Mouse (Mus musculus): ENCODE results near the gene Ppt2. TPM values are rescaled to one million over a fixed set of nuclear protein-coding genes. Genes with fewer than 3 reads are reported as not detected.

Ppt2 gene
- 10 to 100 TPM; 47.9 to 49.3 TPM for total RNA-seq (2021)
- long read RNA-seq, transcript Ppt2-209 (9 exons, 1,710 nt) = major isoform, 6 of 14 reads
- long read RNA-seq, partial matches to known transcripts = 1 of 14 reads
- long read RNA-seq, other reads (novel, unspliced or antisense) = 7 of 14 reads

DNA sequence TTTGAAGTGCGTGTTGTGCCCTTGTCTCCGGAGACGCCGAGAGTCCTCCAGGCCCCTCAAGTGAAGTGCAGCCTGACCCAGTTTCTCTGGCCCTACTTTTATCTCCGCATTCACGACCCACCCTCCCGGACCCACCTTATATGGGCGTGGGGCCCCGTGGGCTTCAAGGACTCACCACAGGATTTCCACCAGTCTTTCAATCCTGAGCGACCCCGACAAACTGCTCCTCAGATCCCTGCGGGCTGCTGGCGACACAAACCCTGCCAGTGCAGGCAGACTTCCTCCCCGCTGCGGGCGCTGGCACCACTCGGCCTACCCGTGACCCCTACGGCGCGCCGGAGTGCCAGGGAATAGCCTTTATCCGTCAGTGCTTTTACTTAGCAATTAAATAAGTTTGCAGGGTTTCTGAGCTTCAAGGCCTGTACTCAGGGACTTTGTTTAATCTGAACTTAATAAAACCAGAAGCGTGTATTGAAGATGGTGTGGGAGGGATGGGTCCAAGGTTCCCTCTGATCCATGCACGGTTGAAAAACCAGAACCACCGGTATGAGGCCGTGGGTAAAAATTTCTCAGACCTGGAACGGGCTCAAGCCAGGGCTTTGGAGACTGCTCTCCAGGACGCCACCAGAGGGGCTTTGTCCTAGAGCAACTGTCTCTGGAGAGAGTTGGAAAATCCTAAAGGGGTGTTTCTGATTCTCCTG lies at the start of gene Ppt2:
Ppt2 (minus strand) TSS at position 568 of the 701 bp plus-strand sequence.
- DNase-seq (ENCODE audit: low spot score in 2 of 2) = peak in 1 of 2 experiments; percentile 49

DNA sequence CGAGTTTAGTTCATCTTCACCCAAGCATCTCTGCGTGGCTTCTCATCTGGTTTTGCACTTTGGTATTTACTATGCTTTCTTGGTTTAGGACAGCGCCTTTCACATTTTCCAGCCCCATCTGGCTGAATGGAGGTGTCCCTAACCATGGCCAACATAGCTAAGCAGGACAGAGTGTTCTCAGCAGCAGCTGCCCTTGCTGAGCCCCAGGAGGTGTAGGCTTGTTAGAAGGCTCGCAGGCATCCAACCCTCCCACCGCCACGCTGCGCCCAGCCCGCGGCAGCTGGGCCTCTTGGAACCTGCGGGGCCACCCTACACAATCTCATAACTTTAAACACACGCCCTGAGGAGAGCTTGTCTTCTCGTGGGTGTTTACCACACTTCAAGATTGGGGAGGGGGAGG lies 48.4 kb upstream of the Ppt2 start:
- DNase-seq (ENCODE audit: low spot score in 2 of 2) = no peak

DNA sequence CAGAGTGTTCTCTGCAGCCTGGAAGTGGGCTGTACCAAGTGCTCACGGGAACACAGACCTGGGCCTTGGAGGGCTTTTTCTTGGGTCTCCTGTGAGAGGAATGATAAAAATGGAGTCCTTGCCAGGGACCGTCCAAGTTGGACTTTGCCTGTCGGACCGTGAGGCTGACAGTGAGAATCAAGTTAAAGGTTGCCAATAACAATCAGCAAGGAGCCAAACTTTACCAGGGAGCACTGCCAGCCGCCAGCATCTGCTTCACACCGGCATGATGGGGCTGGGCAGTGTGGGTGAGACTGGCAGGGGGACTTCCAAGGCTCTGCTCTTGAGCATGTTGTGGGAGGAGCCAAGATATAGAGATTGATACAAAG lies 47.8 kb upstream of the Ppt2 start:
- DNase-seq (ENCODE audit: low spot score in 2 of 2) = no peak

DNA sequence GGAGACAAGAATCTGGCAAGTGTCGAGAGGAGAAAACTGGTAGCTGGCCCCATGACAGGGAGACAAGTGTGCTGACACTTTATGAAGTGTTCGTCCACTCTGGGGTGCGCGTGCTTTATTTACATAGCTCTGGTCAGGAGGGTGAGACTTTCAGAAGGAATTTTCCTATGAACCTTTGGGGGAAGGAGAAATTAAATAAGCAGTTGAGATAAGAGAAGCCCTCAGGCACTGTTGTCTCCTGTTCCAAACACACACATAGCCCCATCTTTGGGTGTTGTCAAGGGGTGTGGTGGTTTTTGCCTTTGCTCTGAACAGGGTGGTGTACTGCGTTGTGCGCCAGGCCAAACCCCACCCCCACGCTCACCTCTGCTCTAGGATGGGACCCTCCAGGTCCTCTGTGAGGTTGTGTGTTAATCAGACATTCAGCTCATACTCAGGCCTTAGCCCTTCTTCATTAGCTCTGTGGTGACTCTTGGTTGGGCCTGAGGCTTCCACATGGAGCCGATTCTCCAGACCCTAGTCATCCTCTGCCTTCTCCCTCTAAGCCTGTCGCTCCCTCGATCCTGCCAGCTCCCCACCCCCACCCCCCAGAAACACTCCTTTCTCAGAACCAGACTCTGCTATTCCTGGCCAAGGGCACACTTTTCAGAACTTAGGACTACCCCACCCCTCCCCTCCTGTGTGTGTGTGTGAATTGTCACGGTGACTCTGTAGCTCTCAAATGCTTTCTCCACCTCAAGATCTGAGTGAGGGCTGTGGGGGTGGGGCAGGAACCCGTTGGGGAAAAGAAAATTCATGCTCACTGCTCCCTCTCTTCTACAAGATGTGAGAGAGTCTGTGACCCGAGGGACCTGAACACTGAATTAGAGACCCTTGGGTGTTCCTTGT lies 47.1 kb upstream of the Ppt2 start:
- DNase-seq (ENCODE audit: low spot score in 2 of 2) = no peak

DNA sequence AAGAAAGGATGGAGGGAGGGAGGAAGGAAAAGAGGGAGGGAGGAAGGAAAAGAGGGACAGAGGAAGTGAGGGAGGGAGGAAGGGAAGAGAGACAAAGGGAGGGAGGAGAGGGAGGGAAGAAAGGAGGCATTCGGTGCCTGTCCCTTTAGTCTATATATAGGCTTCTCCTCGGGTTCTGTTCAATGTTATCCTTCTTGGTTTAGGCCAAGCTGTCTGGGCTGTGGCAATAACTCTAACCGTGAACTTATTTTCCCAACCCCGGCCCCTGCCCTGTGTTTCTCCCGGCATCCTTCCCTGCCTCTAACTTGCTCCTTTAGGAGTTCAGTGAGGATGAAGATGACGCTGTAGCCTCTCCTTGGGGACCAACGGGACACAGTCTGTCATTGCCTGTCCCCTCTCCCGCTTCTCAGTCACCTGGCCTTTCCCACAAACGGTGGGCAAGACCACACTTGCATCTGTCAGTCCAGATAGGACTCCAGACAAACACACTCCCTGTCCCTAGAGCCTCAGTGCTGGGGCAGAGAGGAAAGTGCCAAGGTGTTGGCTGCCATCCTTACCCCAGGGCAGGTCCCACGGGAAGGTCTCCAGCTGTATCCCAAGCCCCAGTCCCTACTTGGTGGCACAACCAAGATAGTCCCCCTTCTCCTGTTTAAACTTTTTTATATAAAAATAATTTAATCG lies 46.4 kb upstream of the Ppt2 start:
- DNase-seq (ENCODE audit: low spot score in 2 of 2) = no peak

DNA sequence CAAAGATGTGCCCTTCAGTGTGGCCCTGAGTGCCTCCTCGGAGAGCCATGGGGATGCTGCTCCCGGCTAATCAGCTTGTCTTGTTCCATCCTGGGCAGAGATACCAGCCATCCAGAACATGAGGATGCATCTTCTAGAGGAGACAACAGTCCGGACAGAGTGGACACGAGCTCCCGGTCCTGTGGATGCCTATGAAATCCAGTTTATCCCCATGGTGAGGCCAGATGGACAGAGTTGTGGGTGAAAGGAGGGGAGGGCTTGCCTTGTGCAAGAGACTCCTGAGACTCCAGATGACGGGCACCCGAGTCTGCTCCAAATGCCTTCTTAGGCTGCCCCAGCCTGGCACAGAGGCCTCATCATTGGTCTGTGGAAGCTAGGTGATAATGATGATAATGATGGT lies 44.8 kb upstream of the Ppt2 start:
- no peak for DNase-seq (ENCODE audit: low spot score in 2 of 2)

DNA sequence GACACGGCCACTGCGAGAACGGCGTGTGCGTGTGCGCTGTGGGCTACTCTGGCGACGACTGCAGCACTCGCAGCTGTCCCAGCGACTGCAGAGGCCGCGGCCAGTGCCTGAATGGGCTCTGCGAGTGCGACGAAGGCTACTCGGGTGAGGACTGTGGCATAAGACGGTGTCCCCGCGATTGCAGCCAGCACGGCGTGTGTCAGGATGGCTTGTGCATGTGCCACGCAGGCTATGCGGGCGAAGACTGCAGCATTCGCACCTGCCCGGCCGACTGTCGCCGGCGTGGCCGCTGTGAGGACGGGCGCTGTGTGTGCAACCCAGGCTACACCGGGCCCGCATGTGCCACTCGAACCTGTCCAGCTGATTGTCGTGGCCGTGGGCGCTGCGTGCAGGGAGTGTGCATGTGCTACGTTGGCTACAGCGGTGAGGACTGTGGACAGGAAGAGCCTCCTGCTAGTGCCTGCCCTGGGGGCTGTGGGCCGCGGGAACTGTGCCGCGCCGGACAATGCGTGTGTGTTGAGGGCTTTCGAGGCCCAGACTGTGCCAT lies 44.0 kb upstream of the Ppt2 start:
- no peak for DNase-seq (ENCODE audit: low spot score in 2 of 2)

DNA sequence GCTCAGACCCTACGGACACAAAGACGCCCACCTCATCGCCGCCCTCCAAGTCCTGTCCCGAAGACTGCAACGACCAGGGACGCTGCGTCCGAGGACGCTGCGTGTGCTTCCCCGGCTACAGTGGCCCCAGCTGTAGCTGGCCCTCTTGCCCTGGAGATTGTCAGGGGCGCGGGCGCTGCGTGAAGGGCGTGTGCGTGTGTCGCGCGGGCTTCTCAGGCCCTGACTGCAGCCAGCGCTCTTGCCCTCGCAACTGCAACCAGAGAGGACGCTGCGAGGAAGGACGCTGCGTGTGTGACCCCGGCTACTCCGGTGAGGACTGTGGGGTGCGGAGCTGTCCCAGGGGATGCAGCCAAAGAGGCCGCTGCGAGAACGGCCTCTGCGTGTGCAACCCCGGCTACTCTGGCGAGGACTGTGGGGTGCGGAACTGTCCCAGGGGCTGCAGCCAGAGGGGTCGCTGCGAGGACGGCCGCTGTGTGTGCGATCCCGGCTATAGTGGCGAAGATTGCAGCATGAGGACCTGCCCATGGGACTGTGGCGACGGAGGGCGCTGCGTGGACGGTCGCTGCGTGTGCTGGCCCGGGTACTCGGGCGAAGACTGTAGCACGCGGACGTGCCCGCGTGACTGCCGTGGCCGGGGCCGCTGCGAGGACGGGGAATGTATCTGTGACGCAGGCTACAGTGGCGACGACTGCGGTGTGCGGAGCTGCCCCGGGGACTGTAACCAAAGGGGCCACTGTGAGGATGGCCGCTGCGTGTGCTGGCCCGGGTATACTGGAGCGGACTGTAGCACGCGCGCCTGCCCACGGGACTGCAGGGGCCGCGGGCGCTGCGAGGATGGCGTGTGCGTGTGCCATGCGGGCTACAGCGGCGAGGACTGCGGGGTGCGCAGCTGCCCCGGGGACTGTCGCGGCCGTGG lies 43.1 kb upstream of the Ppt2 start:
- no peak for DNase-seq (ENCODE audit: low spot score in 2 of 2)

DNA sequence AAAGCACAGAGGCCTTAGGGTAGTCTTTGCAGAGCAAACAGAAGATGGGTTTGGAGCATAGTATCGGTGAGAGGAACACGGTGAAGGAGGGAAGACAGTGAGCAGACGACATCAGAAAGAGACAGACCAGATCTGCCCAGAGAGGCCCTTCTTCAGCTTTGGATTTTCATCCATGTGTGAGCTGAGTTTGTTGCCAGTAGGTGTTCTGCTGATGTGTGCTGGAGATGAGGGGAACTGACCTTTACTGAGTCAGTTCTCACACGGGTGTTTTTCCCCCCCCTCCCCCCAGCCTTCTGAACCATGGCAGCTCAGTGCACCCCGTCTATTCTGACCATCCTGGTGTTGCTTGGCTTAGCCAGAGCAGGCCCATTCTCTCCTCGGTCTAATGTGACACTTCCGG lies 41.9 kb upstream of the Ppt2 start, which contains the start of gene Tnxb:
Tnxb (plus strand) TSS at position 301 of the 400 bp plus-strand sequence.
- DNase-seq (ENCODE audit: low spot score in 2 of 2) = no peak

DNA sequence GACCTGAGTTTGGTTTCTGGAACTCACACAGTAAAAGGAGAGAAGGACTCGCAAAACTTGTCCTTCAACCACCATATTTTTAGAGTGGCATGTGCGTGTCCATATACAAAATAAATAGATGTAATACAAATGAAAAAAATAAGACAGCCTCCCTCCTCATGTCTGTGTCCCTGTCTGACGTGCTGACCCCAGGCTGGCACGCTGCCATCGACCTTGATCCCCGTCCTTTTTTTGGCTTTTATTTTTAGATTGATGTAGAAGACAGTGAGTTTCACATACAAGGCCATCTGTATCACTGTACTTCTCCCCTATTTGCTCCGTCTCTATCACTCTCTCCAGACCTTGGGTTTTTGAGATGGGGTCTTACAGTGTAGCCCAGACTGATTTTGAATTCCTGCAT lies 36.2 kb upstream of the Ppt2 start:
- DNase-seq (ENCODE audit: low spot score in 2 of 2) = no peak

DNA sequence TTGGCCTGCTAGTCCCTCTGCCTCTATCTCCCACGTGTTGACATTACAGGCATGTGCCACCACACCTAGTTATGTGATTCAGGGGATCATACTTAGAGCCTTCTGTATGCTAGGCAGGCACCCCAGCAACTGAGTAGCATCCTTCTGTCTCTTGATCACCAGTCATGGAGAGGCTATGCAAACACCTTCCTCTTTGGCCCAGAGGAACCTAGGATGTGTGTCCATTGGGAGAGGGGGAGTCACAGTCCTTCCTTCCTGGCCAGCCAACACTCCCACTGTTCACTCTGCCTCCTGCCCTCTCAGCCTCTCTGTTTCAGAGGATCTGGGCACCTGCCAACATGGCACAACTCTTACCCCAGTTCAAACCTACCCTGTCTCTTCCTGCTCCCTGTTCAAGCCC lies 35.2 kb upstream of the Ppt2 start:
- no peak for DNase-seq (ENCODE audit: low spot score in 2 of 2)

DNA sequence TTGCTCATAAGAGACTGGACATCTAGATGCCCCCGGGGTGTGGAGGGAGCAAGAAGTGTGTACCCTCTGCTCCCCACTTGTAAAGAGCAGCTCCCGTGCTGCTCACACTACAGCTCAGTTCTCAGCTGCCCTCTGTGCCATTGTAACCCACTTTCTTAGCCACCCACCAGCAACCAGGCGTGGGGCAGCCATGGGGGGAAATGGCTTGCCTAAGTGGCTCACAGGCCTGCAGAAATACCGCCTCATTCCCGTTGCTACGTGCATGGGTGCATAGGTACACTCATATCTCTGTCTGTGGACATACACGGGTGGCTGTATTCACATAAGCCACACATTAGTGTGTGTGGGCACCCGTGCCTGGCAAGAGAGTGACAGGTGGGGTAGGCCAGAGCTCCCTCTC lies 34.7 kb upstream of the Ppt2 start:
- no peak for DNase-seq (ENCODE audit: low spot score in 2 of 2)

DNA sequence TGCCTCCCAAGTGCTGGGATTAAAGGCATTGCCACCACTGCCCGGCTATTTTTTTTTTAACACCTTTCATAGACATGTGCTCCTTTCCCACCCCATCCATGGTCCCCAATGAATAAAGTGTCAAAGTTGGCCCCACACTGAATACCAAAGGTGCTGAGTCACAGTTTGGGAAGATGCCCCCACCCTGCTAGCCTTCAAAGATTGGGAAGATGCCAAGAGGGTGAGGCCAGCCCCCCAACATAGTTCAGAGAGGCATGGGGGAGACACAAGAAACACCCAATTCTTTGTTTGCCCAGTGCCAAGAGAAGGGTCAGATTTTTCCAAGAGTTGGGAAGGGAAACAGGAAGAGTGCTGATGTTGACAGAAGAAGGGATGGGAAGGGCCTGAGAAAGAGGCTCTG lies 34.2 kb upstream of the Ppt2 start:
- no peak for DNase-seq (ENCODE audit: low spot score in 2 of 2)

DNA sequence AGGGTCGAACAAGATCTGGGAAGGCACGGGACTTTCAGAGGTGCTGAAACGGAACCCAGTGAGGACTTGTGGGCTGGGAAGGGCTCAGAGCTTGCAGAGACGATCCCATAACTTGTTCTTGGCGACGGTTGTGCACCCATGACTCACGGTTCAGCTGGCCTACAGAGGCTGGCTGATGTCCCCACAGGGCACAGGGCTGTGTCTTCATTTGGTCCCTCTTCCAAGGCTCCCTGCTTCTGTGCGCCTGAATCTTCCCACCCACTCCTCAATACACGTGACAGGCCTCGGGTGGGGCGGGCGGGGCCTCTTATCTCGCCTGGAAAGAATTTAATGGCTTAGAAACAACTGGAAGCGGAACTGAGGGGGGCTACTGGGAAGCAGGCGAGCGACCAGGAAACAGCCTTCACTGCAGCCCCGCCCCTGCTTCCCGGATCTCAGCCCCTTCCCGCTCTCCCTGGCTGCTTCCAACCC lies 32.8 kb upstream of the Ppt2 start:
- no peak for DNase-seq (ENCODE audit: low spot score in 2 of 2)

DNA sequence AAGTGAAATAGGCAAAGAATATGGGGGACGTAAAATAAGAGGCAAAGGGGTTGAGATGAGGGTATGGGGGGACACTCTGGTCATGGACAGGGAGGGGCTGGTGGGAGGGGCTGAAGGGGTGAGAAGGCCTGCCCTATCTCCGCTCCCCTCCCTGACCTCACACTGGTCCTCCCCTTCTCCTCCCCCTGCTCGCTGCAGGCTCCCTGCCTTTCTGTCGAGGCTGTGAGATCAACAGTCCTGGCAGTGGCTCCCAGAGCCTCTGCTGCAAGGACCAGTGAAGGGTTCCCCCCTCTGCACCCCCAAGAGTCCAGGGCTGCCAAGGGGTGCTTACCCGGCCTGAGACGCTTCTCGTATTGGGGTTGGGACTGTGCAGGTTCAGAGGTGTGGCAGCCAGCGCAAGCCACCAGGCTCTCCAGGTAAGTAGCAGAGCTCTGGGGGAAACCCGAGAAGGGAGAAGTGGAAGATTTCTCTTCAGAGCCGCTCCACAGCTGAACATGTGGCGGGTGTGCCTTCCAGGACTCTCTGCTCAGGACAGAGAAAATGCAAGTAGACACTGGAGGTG lies 32.0 kb upstream of the Ppt2 start:
- no peak for DNase-seq (ENCODE audit: low spot score in 2 of 2)

DNA sequence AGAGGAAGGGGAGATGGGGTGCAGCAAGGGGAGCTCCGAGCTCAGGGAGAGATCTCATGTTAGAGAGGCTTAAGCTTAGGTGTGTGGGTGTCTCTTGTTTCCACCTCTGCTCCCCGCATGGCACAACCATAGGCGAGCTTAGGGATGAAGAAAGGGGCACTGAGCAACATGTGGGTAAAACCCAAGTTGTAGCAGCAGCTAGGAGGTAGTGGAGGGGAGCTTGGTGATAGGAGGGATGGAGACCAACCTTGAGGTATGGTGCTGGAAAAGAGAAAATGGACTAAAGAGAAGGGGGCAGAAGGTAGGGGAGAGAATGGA lies 31.5 kb upstream of the Ppt2 start:
- no peak for DNase-seq (ENCODE audit: low spot score in 2 of 2)

DNA sequence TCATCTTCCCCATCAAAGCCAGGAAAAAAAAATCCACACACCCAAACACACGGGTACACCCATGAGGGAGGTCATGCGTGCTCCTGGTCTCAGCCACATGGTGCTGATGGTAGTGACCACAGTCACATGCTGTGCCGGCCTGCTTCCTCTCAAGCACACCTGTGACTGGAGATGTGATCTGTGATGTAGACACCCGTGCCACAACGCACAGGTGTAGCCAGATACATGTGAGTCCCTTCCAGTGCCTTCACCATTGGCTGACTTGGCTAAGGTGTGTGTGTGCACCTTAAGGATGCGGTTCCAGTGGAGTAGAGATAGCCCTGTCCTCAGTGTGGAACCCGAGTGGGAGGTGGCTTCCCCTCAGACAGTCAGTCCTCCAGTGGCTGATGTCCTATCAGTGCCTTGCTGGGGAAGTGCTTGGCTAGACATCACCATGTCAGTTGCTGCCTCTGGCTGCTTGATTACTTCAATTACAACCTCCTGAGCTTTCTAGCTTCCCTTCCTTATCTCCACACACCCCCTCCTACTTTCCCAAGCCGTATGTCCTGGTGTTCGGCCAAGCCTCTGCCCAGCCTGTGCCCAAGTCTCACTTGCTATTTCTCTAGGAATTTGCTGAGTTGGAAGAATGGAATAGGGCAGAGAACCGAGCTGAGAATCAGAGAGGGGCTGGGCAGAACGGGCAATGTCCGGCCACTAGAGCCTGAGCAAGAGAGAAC lies 31.0 kb upstream of the Ppt2 start:
- DNase-seq (ENCODE audit: low spot score in 2 of 2) = no peak

DNA sequence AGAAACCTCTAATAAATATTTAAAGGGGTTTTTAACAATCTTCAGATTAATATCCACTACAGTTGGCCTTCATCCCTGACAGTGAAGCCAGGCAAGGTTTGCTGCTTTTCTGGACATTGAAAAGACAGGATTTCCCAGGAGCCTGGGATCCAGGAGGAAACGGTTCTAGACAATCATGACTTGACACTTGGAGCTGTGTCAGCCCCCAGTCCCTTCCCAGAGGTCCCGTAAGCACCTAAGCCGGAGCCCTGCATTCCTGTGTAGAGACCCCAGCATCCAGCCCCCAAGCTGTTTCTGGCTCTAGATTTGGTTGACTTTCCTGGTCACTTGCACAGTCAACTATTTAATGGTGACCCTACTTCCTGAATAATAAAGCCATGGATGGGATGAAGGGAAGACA lies 30.3 kb upstream of the Ppt2 start:
- no peak for DNase-seq (ENCODE audit: low spot score in 2 of 2)

DNA sequence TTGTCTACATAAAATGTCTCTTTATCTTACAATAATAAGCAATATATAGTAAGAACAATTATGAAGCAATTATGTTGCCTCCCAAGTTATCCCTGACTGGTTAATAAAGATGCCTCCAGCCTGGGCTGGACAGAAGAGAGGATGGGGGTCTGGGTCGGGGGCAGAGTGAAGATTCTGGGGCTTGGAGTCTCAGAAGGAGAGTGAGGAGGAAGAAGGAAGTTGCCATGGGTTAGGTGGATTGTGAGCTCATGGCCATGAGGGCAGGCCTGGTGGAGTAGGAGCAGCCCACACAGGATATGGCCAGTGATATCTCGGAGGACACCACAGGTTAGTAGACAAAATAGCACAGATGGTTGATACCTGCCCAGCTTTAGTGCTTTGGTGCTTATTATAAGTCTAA lies 29.8 kb upstream of the Ppt2 start:
- no peak for DNase-seq (ENCODE audit: low spot score in 2 of 2)

DNA sequence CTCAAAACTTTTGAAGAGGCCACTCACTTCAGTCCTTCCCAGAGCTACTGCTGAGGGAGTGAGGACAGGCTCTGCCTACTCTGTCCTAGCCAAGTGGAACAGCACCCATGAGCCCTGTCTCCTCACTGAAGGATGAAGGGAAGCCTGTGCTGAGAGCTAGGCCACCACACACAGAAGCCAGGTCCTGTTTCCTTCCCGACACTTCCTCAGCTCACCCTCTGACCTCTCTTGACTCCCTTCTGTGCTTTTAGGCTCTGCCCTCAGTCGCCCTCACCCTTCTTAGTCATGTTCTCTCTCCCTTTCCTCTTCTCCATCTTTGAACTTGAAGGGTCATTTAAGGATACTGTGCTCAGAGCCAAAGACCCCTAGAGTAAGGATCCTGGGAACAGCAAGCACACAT lies 29.0 kb upstream of the Ppt2 start:
- DNase-seq (ENCODE audit: low spot score in 2 of 2) = no peak

All from layer of hippocampus, adult 18-20 months (tissue).